ENCODE assay signal across 18 mouse cellular contexts in genomic region chr16:10933372-10933771, GRCm38 (mm10).
DNase-seq lines count a peak whose midpoint lies in the region; ATAC-seq and TF ChIP-seq lines count a peak whose summit lies in the region.
"Had no signal": no experiment of that assay in that cellular context is flagged by ENCODE, and none has a peak within 500 bp of the region (broad histone marks: within the 10 kb centered on the region; RNA-seq: fewer than 3 reads in every experiment).

No protein-coding gene starts in this region.

- TF ChIP-seq CTCF in brain, embryonic 14.5 days (IDR thresholded peaks at IDR 0.05; ENCODE audit: borderline replicate concordance, extremely low read depth, insufficient read depth, insufficient read length), result no peak

- H3K9me3 ChIP-seq in limb, embryonic 15.5 days, result no peaks in the 10 kb centered on the region
- H3K9me3 ChIP-seq in limb, embryonic 10.5 days (replicated peaks), result 0 out of 2 replicates have a peak, but pooled peaks cover 2% of the 10 kb centered on the region

- H3K9ac ChIP-seq in limb, embryonic 15.5 days, result no peak overlapping the region
- H3K9ac ChIP-seq: embryonic facial prominence, embryonic 13.5 days; forebrain, embryonic 12.5 days; liver, embryonic 12.5 days; midbrain, embryonic 12.5 days had no signal

- H3K4me1 ChIP-seq in limb, embryonic 15.5 days, result no peaks in the 10 kb centered on the region
- H3K4me1 ChIP-seq in limb, embryonic 10.5 days, result no peaks in the 10 kb centered on the region
- H3K4me1 ChIP-seq: embryonic facial prominence, embryonic 13.5 days had no signal

- no peak for TF ChIP-seq POLR2A in brain, embryonic 14.5 days (IDR thresholded peaks at IDR 0.05; ENCODE audit: borderline replicate concordance, extremely low read depth, insufficient read depth, insufficient read length, poor library complexity, severe bottlenecking)

- H3K4me3 ChIP-seq in limb, embryonic 15.5 days, result no peak overlapping the region
- no peak overlapping the region for H3K4me3 ChIP-seq in limb, embryonic 10.5 days
- H3K4me3 ChIP-seq: embryonic facial prominence, embryonic 13.5 days; forebrain, embryonic 12.5 days; gastrocnemius, adult 2 months; liver, embryonic 12.5 days; midbrain, embryonic 12.5 days had no signal

- ATAC-seq in limb, embryonic 15.5 days (ENCODE audit: insufficient number of reproducible peaks, low FRiP score, low TSS enrichment, low read depth), result 0 out of 2 replicates have a peak, but pooled peaks have one; percentile 8
- no peak for ATAC-seq in frontal cortex, adult (ENCODE audit: low TSS enrichment)
- no peak for ATAC-seq in inflammation-experienced regulatory T-cells, adult 6 months
- ATAC-seq: liver, embryonic 12.5 days; Patski had no signal

- peak; percentile 52 for DNase-seq in adrenal gland, postnatal 10 days
- DNase-seq in adrenal gland, adult 8-10 months, result no peak
- no peak for DNase-seq in limb, embryonic 10.5 days (ENCODE audit: low spot score)
- DNase-seq in brain, embryonic 14.5 days (ENCODE audit: low read depth), result peak; percentile 49
- peak; percentile 69 to 71 for DNase-seq in cerebellum, postnatal 14 days
- DNase-seq: gastrocnemius, adult 2 months; heart, adult 18-20 months; heart, postnatal 14 days; kidney, adult 9 months; lung, postnatal 10 days had no signal

- no peak overlapping the region for H3K4me2 ChIP-seq in limb, embryonic 15.5 days
- H3K4me2 ChIP-seq: embryonic facial prominence, embryonic 13.5 days; forebrain, embryonic 12.5 days; liver, embryonic 12.5 days; midbrain, embryonic 12.5 days had no signal

- 78% methylated on average over 3 of the region's 3 CpGs for WGBS in limb, embryonic 15.5 days
- WGBS in limb, embryonic 10.5 days, result 86% methylated on average over 3 of the region's 3 CpGs

- no peaks in the 10 kb centered on the region for H3K27me3 ChIP-seq in limb, embryonic 15.5 days
- no peaks in the 10 kb centered on the region for H3K27me3 ChIP-seq in limb, embryonic 10.5 days (ENCODE audit: low read depth, poor library complexity, severe bottlenecking)
- H3K27me3 ChIP-seq: embryonic facial prominence, embryonic 13.5 days; forebrain, embryonic 12.5 days; liver, embryonic 12.5 days; midbrain, embryonic 12.5 days; Patski had no signal

- H3K36me3 ChIP-seq in limb, embryonic 15.5 days, result no peaks in the 10 kb centered on the region
- no peaks in the 10 kb centered on the region for H3K36me3 ChIP-seq in limb, embryonic 10.5 days
- H3K36me3 ChIP-seq: embryonic facial prominence, embryonic 13.5 days; forebrain, embryonic 12.5 days; liver, embryonic 12.5 days; midbrain, embryonic 12.5 days had no signal

- no peak overlapping the region for H3K27ac ChIP-seq in limb, embryonic 15.5 days
- H3K27ac ChIP-seq in limb, embryonic 10.5 days, result no peak overlapping the region
- H3K27ac ChIP-seq: embryonic facial prominence, embryonic 13.5 days; forebrain, embryonic 12.5 days; gastrocnemius, adult 2 months; liver, embryonic 12.5 days; midbrain, embryonic 12.5 days had no signal

Comparison
In these comparisons a context has a peak if more than half of its experiments do, and no peak if none do; other contexts are left out.
1. DNase-seq: peak in adrenal gland, postnatal 10 days (single experiment), brain, embryonic 14.5 days (single experiment) and cerebellum, postnatal 14 days (2 of 2); none in adrenal gland, adult 8-10 months (single experiment) and limb, embryonic 10.5 days (single experiment).